Mouse (Mus musculus) CH12.LX (cell line): ENCODE measurements around the gene Gm44511. TPM values are rescaled to one million over a fixed set of nuclear protein-coding genes. Genes with fewer than 3 reads are reported as not detected.

Experiments used
- DNase-seq: peaks from one replicate; pipeline ENCODE4 v3.0.0-alpha.2; 2013; ENCODE audit errors: extremely low read depth
- H3K27ac ChIP-seq: 2 replicates; pipeline ENCODE4 v1.5.1; 2012; ENCODE audit warnings: low read depth, mild to moderate bottlenecking, control low read depth, moderate library complexity; ENCODE audit not compliant: insufficient read depth
- H3K27me3 ChIP-seq: replicated peaks from 2 replicates; pipeline ENCODE3; 2012; ENCODE audit warnings: inconsistent platforms
- H3K36me3 ChIP-seq, 2 experiments: replicated peaks in 1 of 2; 2 replicates each; pipeline versions ENCODE3 to v1.6.1; 2012; ENCODE audit warnings: inconsistent platforms in 1 of 2, low read length in 1 of 2, mild to moderate bottlenecking in 1 of 2, mixed read lengths in 1 of 2, moderate library complexity in 1 of 2; ENCODE audit not compliant: control insufficient read depth in 1 of 2, insufficient read depth in 1 of 2
- H3K4me1 ChIP-seq, 2 experiments: 2 replicates each; pipeline ENCODE4 v1.6.1; 2012; ENCODE audit warnings: inconsistent platforms in 1 of 2, moderate library complexity in 1 of 2; ENCODE audit not compliant: insufficient read depth in 2 of 2, control insufficient read depth in 1 of 2
- H3K4me2 ChIP-seq: 2 replicates; pipeline ENCODE4 v1.6.1; 2012; ENCODE audit warnings: low read depth, mild to moderate bottlenecking, control low read depth; ENCODE audit not compliant: poor library complexity, insufficient read depth, severe bottlenecking
- H3K4me3 ChIP-seq, 3 experiments: fragments of 150-350 bp in 1 of 3; sonication (generic) in 1 of 3; replicated peaks in 1 of 3; 2 replicates each; pipeline versions ENCODE3 to v1.5.1; 2011 to 2012; ENCODE audit warnings: low read depth in 2 of 3, low read length in 2 of 3, mild to moderate bottlenecking in 2 of 3, moderate library complexity in 2 of 3, control low read depth in 1 of 3, improper control_type of control experiment in 1 of 3, inconsistent platforms in 1 of 3, mixed read lengths in 1 of 3; ENCODE audit not compliant: poor library complexity in 1 of 3
- H3K79me2 ChIP-seq: replicated peaks from 2 replicates; pipeline ENCODE4 v1.6.1; 2012; ENCODE audit warnings: mild to moderate bottlenecking, moderate library complexity; ENCODE audit not compliant: control insufficient read depth, poor library complexity, insufficient read depth, severe bottlenecking; ENCODE audit errors: extremely low read depth
- H3K9ac ChIP-seq: 2 replicates; pipeline ENCODE4 v1.6.1; 2012; ENCODE audit warnings: low read depth, mild to moderate bottlenecking, control low read depth, moderate library complexity; ENCODE audit not compliant: insufficient read depth
- H3K9me3 ChIP-seq: replicated peaks from 2 replicates; pipeline ENCODE3; 2012; ENCODE audit warnings: low read length, inconsistent platforms, mixed read lengths
- CHD1 ChIP-seq: IDR thresholded peaks from 2 replicates; pipeline ENCODE4 v1.6.1; 2012; ENCODE audit warnings: low read depth, low read length, improper control_type of control experiment, inconsistent platforms
- CHD2 ChIP-seq: IDR thresholded peaks from 2 replicates; pipeline ENCODE4 v1.6.1; 2011; ENCODE audit warnings: low read length, improper control_type of control experiment
- E2F4 ChIP-seq: IDR thresholded peaks from 2 replicates; pipeline ENCODE4 v1.6.1; 2011; ENCODE audit warnings: low read depth, low read length, improper control_type of control experiment; ENCODE audit not compliant: insufficient replicate concordance
- GABPA ChIP-seq: IDR thresholded peaks from 2 replicates; pipeline ENCODE4 v1.6.1; 2012; ENCODE audit warnings: low read depth, low read length, improper control_type of control experiment, inconsistent platforms; ENCODE audit not compliant: insufficient replicate concordance
- HCFC1 ChIP-seq: IDR thresholded peaks from 2 replicates; pipeline ENCODE4 v1.6.1; 2012; ENCODE audit warnings: low read depth, mild to moderate bottlenecking, inconsistent platforms, low read length, improper control_type of control experiment
- IRF4 ChIP-seq: IDR thresholded peaks from 2 replicates; pipeline ENCODE4 v1.6.1; 2014; ENCODE audit warnings: low read depth, mild to moderate bottlenecking, inconsistent platforms, low read length, improper control_type of control experiment
- JUND ChIP-seq: conservative IDR thresholded peaks from 2 replicates; pipeline ENCODE4 v1.6.1; 2011; ENCODE audit warnings: low read depth, low read length, improper control_type of control experiment
- KAT2A ChIP-seq: IDR thresholded peaks from 2 replicates; pipeline ENCODE4 v1.6.1; 2012; ENCODE audit warnings: low read length, improper control_type of control experiment, inconsistent platforms; ENCODE audit not compliant: insufficient replicate concordance
- MAFK ChIP-seq: IDR thresholded peaks from 2 replicates; pipeline ENCODE4 v1.6.1; 2011; ENCODE audit warnings: low read length, improper control_type of control experiment; ENCODE audit not compliant: insufficient replicate concordance
- MAX ChIP-seq: IDR thresholded peaks from 2 replicates; pipeline ENCODE4 v1.6.1; 2011; ENCODE audit warnings: low read length, improper control_type of control experiment
- MAZ ChIP-seq: IDR thresholded peaks from 2 replicates; pipeline ENCODE4 v1.6.1; 2012; ENCODE audit warnings: low read depth, mild to moderate bottlenecking, inconsistent platforms, low read length, improper control_type of control experiment, moderate library complexity
- MEF2A ChIP-seq: IDR thresholded peaks from 2 replicates; pipeline ENCODE4 v1.6.1; 2014; ENCODE audit warnings: low read depth, mild to moderate bottlenecking, inconsistent platforms, low read length, improper control_type of control experiment, borderline replicate concordance
- MXI1 ChIP-seq: IDR thresholded peaks from 2 replicates; pipeline ENCODE4 v1.6.1; 2011; ENCODE audit warnings: mild to moderate bottlenecking, low read depth, low read length, improper control_type of control experiment
- RAD21 ChIP-seq: IDR thresholded peaks from 2 replicates; pipeline ENCODE4 v1.6.1; 2011; ENCODE audit warnings: low read depth, mild to moderate bottlenecking, low read length, improper control_type of control experiment, moderate library complexity
- SIN3A ChIP-seq: IDR thresholded peaks from 2 replicates; pipeline ENCODE4 v1.6.1; 2012; ENCODE audit warnings: low read length, improper control_type of control experiment, inconsistent platforms
- TCF12 ChIP-seq: IDR thresholded peaks from 2 replicates; pipeline ENCODE4 v1.6.1; 2014; ENCODE audit warnings: low read depth, mild to moderate bottlenecking, inconsistent platforms, low read length, improper control_type of control experiment
- UBTF ChIP-seq: IDR thresholded peaks from 2 replicates; pipeline ENCODE4 v1.6.1; 2012; ENCODE audit warnings: low read depth, mild to moderate bottlenecking, inconsistent platforms, low read length, improper control_type of control experiment, moderate library complexity
- ZC3H11A ChIP-seq: IDR thresholded peaks from 2 replicates; pipeline ENCODE4 v1.6.1; 2012; ENCODE audit warnings: low read depth, mild to moderate bottlenecking, inconsistent platforms, low read length, improper control_type of control experiment
- ZKSCAN1 ChIP-seq: IDR thresholded peaks from 2 replicates; pipeline ENCODE4 v1.6.1; 2012; ENCODE audit warnings: low read depth, inconsistent platforms, low read length, improper control_type of control experiment, borderline replicate concordance
- ZNF384 ChIP-seq: IDR thresholded peaks from 2 replicates; pipeline ENCODE4 v1.6.1; 2012; ENCODE audit warnings: low read depth, low read length, improper control_type of control experiment, inconsistent platforms
- dilution Hi-C: fragments of 300-500 bp; cut with MboI; formaldehyde crosslinking; loops from 2 replicates; pipeline ENCODE4 v1.14.3; 2020; ENCODE audit warnings: low sequenced_read_pairs; ENCODE audit not compliant: extremely low pct_unique_long_range_greater_than_20kb, extremely low pct_ligation_motif_present
- in situ Hi-C: fragments of 300-500 bp; cut with MboI; formaldehyde crosslinking; loops from 3 replicates; pipeline ENCODE4 v1.14.3; 2019; ENCODE audit warnings: low sequenced_read_pairs, low pct_ligation_motif_present, low pct_unique_long_range_greater_than_20kb, mixed read lengths
- polyA plus RNA-seq: library from polyadenylated mRNA; unstranded; fragments of >175 nt; gene quantifications from 2 replicates; pipeline ENCODE4 v1.2.1, GENCODE M21; 2012; ENCODE audit warnings: low read depth; ENCODE audit not compliant: insufficient read length
- total RNA-seq, 2 experiments: library from RNA; depleted of rRNA; stranded (reverse); fragments of 300-350 nt in 1 of 2; fragments of >200 nt in 1 of 2; gene quantifications; 2 replicates each; pipeline ENCODE4 v1.2.3; 2012 to 2014

Gm44511 gene
- total and polyA plus RNA-seq, 3 experiments = not detected

DNA sequence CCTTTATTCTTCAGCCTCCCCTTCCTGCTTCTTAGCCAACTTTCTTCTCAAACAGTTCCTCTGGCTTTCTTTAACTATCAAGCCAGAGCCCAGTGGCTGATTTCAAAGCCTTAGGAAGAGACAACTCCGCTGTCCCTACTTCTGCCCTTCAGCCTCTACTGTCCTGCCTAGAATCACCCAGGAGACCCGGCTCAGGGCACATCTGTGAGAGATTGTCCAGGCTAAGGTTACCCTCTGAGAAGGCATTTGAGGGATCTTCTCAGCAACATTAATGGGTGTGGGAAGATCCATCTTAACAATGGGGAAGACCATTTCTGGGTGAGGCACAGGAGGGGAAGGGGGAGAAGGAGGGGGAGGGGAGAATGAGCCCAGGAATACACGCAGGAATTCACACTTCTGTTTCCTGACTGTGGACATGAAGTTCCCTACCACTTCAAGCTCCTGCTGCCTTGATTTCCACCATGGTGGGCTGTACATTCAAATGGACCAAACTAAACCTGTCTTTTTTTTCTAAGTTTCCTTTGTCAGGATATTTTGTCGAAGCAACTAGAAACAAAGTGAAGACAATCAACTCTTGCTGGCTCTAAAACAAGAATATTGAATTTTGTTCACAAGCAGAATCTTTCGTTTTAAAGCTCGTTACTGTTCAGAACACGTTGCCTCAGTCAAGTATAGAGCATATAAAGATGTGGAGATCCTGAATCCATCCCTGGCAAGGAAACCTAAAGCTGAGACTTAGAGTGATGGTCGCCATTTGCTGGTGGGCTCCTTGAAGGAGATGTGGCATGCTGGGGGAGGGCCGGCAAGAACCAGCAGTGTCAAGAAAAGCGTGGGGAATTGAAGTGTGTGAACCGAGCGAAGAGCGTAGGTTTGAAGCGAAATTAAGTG is 11.6 kb upstream of the Gm44511 start:
- H3K27me3 ChIP-seq = no peaks in the 10 kb centered on the region
- no peaks in the 10 kb centered on the region for H3K79me2 ChIP-seq
- DNase-seq = peak; percentile 29
- H3K9ac ChIP-seq = peak overlapping the region; percentile 68
- in situ Hi-C loops = loop anchor here (25.0 kb wide), 1 partner anchor 525 kb away; no protein-coding TSS in a partner anchor
- TF ChIP-seq MEF2A = no peak
- no peak for TF ChIP-seq E2F4
- peak; percentile 16; the same call in 1 of the 2 replicates for TF ChIP-seq MXI1
- TF ChIP-seq ZC3H11A = no peak
- no peak for TF ChIP-seq ZKSCAN1
- 0 out of 2 replicates have a peak, but pooled peaks have one; percentile 21 for TF ChIP-seq CHD1
- no peak; the same call in 1 of the 2 replicates for TF ChIP-seq UBTF
- no peak for TF ChIP-seq MAZ
- TF ChIP-seq KAT2A = no peak
- TF ChIP-seq TCF12 = no peak
- no peak for TF ChIP-seq ZNF384
- TF ChIP-seq SIN3A = peak; percentile 79; the same call in 1 of the 2 replicates
- no peak for TF ChIP-seq GABPA
- no peak for TF ChIP-seq RAD21
- TF ChIP-seq CHD2 = peak; percentile 50; the same call in 1 of the 2 replicates
- no peak for TF ChIP-seq HCFC1
- no peak for TF ChIP-seq MAX
- TF ChIP-seq MAFK = no peak
- 0 out of 2 replicates have a peak, but pooled peaks have one; percentile 25 for TF ChIP-seq IRF4
- no peak for TF ChIP-seq JUND
- TF ChIP-seq, all 38 proteins: peak for 5
- dilution Hi-C loops = no loop called here
- Histone ChIP-seq H3K36me3 (no peaks in the 10 kb centered on the region), H3K27ac (peak overlapping the region; percentile 41; the same call in 1 of the 2 replicates), H3K4me3 (peak overlapping the region; percentile 59 to 91 (median 71)), H3K4me2 (peak overlapping the region; percentile 99), H3K9me3 (no peaks in the 10 kb centered on the region), H3K4me1 (peaks cover 4 to 46% of the 10 kb centered on the region in 2 experiments; a peak in 3 of 4 replicates)
